19 mouse cellular contexts compared by ENCODE assay signal in the genomic region with DNA sequence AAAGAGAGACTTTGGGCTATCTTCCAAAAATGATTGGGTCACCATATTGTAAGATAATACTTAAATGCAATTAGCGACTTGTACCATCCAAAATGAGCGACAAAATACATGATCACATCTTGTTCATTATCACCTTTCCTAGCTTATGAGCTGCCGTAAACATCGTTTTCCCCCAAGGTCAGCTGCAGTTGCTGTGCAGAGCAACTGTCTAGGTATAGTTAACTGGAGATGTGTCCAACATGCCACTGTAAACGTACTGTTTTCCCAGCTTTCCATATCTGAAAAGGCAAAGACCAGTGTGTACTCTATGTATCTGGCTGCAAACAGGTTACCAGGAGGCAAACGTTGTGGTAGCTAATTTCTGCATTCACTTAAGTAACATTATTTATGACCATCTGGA.
"Had no signal": no experiment of that assay in that cellular context is flagged by ENCODE, and none has a peak within 500 bp of the region (broad histone marks: within the 10 kb centered on the region; RNA-seq: fewer than 3 reads in every experiment).

No protein-coding gene starts in this region.

- H3K9me3 ChIP-seq: midbrain, embryonic 10.5 days; midbrain, embryonic 12.5 days; neural tube, embryonic 13.5 days; neural tube, embryonic 15.5 days; stomach, embryonic 15.5 days had no signal

- H3K27me3 ChIP-seq: midbrain, embryonic 12.5 days; neural tube, embryonic 13.5 days; neural tube, embryonic 15.5 days; stomach, embryonic 15.5 days had no signal

- ATAC-seq: midbrain, embryonic 16.5 days had no signal

- DNase-seq: lung, adult 18-20 months; lung, embryonic 14.5 days; lung, postnatal 10 days; lung, postnatal 4 days; midbrain, embryonic 14.5 days; retina, postnatal 1 day; right cerebral cortex, adult 18-20 months; right cerebral cortex, postnatal 25 days; thymus, adult 2 months; thymus, postnatal 25 days; thymus, postnatal 4 days had no signal

- H3K27ac ChIP-seq: midbrain, embryonic 10.5 days; midbrain, embryonic 12.5 days; neural tube, embryonic 13.5 days; neural tube, embryonic 15.5 days; stomach, embryonic 15.5 days; stomach, postnatal 0 days had no signal

- H3K4me2 ChIP-seq: lung, embryonic 14.5 days; midbrain, embryonic 12.5 days; neural tube, embryonic 13.5 days; neural tube, embryonic 15.5 days; stomach, embryonic 15.5 days had no signal

- H3K9ac ChIP-seq: lung, embryonic 14.5 days; midbrain, embryonic 12.5 days; neural tube, embryonic 13.5 days; neural tube, embryonic 15.5 days; stomach, embryonic 15.5 days had no signal

- H3K4me3 ChIP-seq: midbrain, embryonic 10.5 days; midbrain, embryonic 12.5 days; myocyte; neural tube, embryonic 13.5 days; neural tube, embryonic 15.5 days; stomach, embryonic 15.5 days had no signal

- H3K4me1 ChIP-seq: stomach, embryonic 15.5 days had no signal

- H3K36me3 ChIP-seq: midbrain, embryonic 10.5 days; midbrain, embryonic 12.5 days; neural tube, embryonic 13.5 days; neural tube, embryonic 15.5 days; stomach, embryonic 15.5 days had no signal
